Mouse (Mus musculus): ENCODE data around the gene Cyb561d1. TPM values are rescaled to one million over a fixed set of nuclear protein-coding genes. Genes with fewer than 3 reads are reported as not detected.

Gene Cyb561d1
- polyA plus RNA-seq, 1 experiment from 2014 or later, result 1.6 TPM

DNA sequence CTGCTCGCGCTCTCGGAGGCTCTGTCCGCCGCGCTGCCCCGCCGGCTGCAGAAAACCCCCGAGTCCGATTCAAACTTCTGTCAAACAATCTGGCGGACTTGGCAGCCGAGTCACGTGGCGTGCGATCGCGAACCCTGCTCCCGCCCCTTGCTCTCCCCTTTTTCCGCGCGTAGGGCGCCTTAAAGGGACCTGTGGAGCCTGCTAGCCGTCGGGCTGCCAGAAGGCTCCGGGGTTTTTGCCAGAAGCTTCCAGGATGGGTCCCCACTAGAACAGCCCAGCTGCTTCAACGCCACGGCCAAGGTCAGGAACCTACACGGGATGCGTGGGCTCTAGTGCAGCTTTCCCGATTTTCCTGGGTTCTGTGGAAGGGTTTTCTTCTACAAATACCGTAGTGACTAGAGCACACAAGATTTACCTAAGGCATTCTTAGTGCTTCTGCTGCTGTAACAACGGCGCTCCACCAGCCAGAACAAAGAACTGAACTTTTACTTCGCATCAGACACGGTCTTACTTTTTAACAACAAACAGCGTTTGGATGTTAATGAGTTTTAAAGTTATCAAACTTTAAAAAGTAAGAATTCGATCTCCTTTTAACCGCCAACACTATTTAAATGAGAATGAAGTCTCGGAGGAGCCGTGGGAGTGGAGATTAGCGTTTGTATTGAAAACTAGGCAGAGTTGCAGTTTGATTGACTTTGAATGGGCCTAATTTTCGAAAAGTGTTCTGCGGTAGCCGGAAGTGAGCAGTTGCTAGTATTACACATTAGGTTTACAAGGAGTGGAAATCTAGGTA lies 25.7 kb upstream of the Cyb561d1 start, which contains the start of gene Sypl2:
Sypl2 (minus strand) TSS at position 91 of the 793 bp plus-strand sequence.
- ATAC-seq, result peak; percentile 23; the same call in 1 of the 2 replicates
- no peak within 1 kb of the TSS for H3K9ac ChIP-seq (replicated peaks)
- WGBS (ENCODE audit: insufficient replicate concordance), result 5% methylated on average over 44 of the region's 44 CpGs
- peak within 1 kb of the TSS; percentile 75 for H3K4me2 ChIP-seq (ENCODE audit: low read depth, low read length)
- H3K27me3 ChIP-seq (ENCODE audit: insufficient read depth, low read length), result peaks cover 48% of the 10 kb centered on the region
- no peak within 1 kb of the TSS for H3K27ac ChIP-seq (ENCODE audit: low read depth)
- peaks cover 9% of the 10 kb centered on the region for H3K4me1 ChIP-seq (ENCODE audit: insufficient read depth)
- no peaks in the 10 kb centered on the region for H3K9me3 ChIP-seq (ENCODE audit: low read length)
- TF ChIP-seq CTCF (IDR thresholded peaks at IDR 0.05; ENCODE audit: low read depth) (no peak), EP300 (IDR thresholded peaks at IDR 0.05; ENCODE audit: low read depth) (no peak)
- DNase-seq, result peak; percentile 43
- no peaks in the 10 kb centered on the region for H3K36me3 ChIP-seq (replicated peaks; ENCODE audit: insufficient read depth, low read length)
- H3K4me3 ChIP-seq (ENCODE audit: low read depth, low read length), result peak within 1 kb of the TSS; percentile 47

DNA sequence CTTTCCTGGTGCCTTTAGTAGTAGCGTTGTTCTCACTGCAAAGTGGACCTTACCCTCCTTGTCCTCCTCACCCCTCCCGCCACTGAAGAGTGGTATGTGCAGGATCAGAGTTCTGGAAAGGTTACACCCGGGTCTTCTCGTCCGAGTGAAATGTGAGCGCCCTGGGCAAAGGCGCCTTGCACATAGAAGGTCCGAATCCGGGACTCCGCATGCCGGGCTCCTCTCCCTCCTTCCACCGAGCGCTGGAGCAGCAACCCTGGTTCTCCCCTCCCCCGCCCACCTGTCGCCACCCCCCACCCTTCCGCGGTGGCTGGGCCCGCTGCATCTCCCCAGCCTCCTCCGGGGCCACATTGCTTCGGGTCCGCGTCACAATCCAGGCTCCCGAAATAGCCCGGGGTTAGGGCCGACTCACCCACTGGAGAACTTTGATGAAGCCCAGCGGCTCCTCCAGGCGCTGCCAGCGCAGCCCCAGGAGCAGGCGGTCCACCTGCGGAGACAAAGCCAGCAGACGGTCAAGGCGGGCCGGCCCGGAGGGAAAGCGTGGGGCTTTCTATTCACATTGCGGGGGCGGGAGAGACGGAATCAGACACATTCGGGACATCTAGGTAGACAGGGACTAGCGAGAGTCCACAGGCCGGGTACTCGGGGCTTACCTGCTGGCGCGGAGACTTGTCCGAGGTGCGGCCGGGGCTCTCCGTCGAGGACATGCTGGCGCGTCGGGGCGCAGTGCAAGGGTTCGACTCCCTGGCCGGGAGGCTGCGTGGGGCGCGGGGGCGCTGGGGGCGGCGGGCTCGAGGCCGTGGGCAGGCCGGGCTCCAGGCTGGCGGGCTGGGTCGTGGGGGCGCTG lies 24.9 kb upstream of the Cyb561d1 start:
- WGBS (ENCODE audit: insufficient replicate concordance), result 3% methylated on average over 58 of the region's 67 CpGs
- H3K4me1 ChIP-seq (ENCODE audit: insufficient read depth), result peaks cover 9% of the 10 kb centered on the region
- peak overlapping the region; percentile 47 for H3K4me3 ChIP-seq (ENCODE audit: low read depth, low read length)
- H3K27me3 ChIP-seq (ENCODE audit: insufficient read depth, low read length), result peaks cover 48% of the 10 kb centered on the region
- H3K36me3 ChIP-seq (replicated peaks; ENCODE audit: insufficient read depth, low read length), result no peaks in the 10 kb centered on the region
- H3K27ac ChIP-seq (ENCODE audit: low read depth), result no peak overlapping the region
- no peak overlapping the region for H3K9ac ChIP-seq (replicated peaks)
- TF ChIP-seq CTCF (IDR thresholded peaks at IDR 0.05; ENCODE audit: low read depth) (no peak), EP300 (IDR thresholded peaks at IDR 0.05; ENCODE audit: low read depth) (no peak)
- ATAC-seq, result no peak
- H3K9me3 ChIP-seq (ENCODE audit: low read length), result no peaks in the 10 kb centered on the region
- DNase-seq, result no peak
- peak overlapping the region; percentile 75 for H3K4me2 ChIP-seq (ENCODE audit: low read depth, low read length)

DNA sequence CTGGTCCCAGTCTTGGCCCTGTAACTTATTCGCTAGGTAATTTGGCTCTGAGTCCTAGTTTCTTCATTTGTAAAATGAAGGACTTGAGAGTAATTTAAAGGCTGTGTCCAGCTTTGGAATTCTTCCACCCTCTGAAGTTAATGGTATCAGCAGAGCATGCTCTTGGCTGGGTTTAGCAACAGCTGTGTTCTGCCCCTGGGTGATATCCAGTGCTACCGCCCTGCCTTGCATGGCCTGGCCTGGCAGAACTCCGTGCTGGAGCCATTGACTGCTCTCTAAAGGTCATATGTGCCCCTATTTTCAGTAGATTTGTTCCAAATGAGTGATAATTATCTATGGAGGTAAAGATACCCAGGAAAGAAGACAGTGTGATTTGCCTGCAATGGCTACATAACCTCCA lies 19.6 kb upstream of the Cyb561d1 start:
- H3K27me3 ChIP-seq (ENCODE audit: insufficient read depth, low read length), result peaks cover 25% of the 10 kb centered on the region
- TF ChIP-seq EP300 (IDR thresholded peaks at IDR 0.05; ENCODE audit: low read depth), result no peak
- no peak for TF ChIP-seq CTCF (IDR thresholded peaks at IDR 0.05; ENCODE audit: low read depth)
- no peak overlapping the region for H3K27ac ChIP-seq (ENCODE audit: low read depth)
- no peak for ATAC-seq
- no peak overlapping the region for H3K4me3 ChIP-seq (ENCODE audit: low read depth, low read length)
- H3K4me2 ChIP-seq (ENCODE audit: low read depth, low read length), result no peak overlapping the region
- H3K4me1 ChIP-seq (ENCODE audit: insufficient read depth), result no peaks in the 10 kb centered on the region
- 64% methylated on average over 3 of the region's 3 CpGs for WGBS (ENCODE audit: insufficient replicate concordance)
- H3K36me3 ChIP-seq (replicated peaks; ENCODE audit: insufficient read depth, low read length), result no peaks in the 10 kb centered on the region
- no peak for DNase-seq
- H3K9me3 ChIP-seq (ENCODE audit: low read length), result no peaks in the 10 kb centered on the region
- H3K9ac ChIP-seq (replicated peaks), result no peak overlapping the region

DNA sequence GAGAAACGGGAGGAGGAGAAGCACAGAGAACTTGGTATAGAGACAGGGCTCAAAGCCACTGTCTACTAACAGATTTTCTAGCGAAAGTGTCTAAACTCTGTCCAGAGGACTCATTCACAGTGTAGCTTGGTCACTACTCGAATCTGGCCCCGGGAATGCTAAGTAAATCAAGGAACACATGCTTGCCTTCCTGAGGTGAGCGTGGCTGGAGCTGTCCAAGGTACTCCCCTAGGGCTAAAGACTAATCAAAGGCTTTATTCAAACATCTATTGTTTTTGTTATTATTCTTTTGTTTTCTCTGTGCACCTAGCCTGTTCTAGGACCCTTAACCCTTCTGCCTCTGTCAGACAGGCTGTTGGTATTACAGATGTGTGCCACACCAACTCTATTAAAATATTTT lies 13.7 kb upstream of the Cyb561d1 start:
- WGBS (ENCODE audit: insufficient replicate concordance), result 10% methylated on average over 5 of the region's 5 CpGs
- DNase-seq (no peak), ATAC-seq (no peak)
- Histone ChIP-seq H3K9me3 (ENCODE audit: low read length) (no peaks in the 10 kb centered on the region), H3K27me3 (ENCODE audit: insufficient read depth, low read length) (peaks cover 8% of the 10 kb centered on the region; the same call in 1 of the 2 replicates), H3K27ac (ENCODE audit: low read depth) (no peak overlapping the region), H3K4me2 (ENCODE audit: low read depth, low read length) (no peak overlapping the region), H3K9ac (replicated peaks) (no peak overlapping the region), H3K36me3 (replicated peaks; ENCODE audit: insufficient read depth, low read length) (no peaks in the 10 kb centered on the region), H3K4me3 (ENCODE audit: low read depth, low read length) (no peak overlapping the region), H3K4me1 (ENCODE audit: insufficient read depth) (peaks cover 6% of the 10 kb centered on the region)
- TF ChIP-seq CTCF (IDR thresholded peaks at IDR 0.05; ENCODE audit: low read depth) (no peak), EP300 (IDR thresholded peaks at IDR 0.05; ENCODE audit: low read depth) (no peak)

DNA sequence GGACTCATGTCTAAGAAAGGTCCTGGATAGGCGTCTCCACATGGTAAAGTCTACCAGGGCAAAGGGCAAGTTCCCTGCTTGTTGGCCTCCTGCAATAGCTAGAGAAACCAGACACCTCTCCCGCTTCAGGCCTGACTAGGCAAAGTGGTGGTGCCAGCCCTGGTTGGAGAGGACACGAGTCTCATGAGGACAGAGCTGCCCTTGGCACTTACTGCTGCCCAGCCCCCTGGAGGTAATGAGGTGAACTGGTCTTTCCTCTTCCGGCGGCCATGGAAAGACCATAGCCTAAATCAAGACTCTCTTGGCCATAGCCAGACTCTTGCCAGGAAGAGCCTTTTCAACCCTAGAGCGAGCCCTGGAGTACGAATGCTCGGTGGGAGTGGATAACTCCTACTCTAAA lies 11.4 kb upstream of the Cyb561d1 start:
- 78% methylated on average over 8 of the region's 8 CpGs for WGBS (ENCODE audit: insufficient replicate concordance)
- DNase-seq, result no peak
- Histone ChIP-seq H3K9me3 (ENCODE audit: low read length) (no peaks in the 10 kb centered on the region), H3K4me3 (ENCODE audit: low read depth, low read length) (no peak overlapping the region), H3K27me3 (ENCODE audit: insufficient read depth, low read length) (peaks cover 8% of the 10 kb centered on the region; the same call in 1 of the 2 replicates), H3K9ac (replicated peaks) (no peak overlapping the region), H3K27ac (ENCODE audit: low read depth) (no peak overlapping the region), H3K4me2 (ENCODE audit: low read depth, low read length) (no peak overlapping the region), H3K4me1 (ENCODE audit: insufficient read depth) (peaks cover 15% of the 10 kb centered on the region), H3K36me3 (replicated peaks; ENCODE audit: insufficient read depth, low read length) (no peaks in the 10 kb centered on the region)
- peak; percentile 21; the same call in 1 of the 2 replicates for TF ChIP-seq CTCF (IDR thresholded peaks at IDR 0.05; ENCODE audit: low read depth)
- no peak for TF ChIP-seq EP300 (IDR thresholded peaks at IDR 0.05; ENCODE audit: low read depth)
- ATAC-seq, result no peak

DNA sequence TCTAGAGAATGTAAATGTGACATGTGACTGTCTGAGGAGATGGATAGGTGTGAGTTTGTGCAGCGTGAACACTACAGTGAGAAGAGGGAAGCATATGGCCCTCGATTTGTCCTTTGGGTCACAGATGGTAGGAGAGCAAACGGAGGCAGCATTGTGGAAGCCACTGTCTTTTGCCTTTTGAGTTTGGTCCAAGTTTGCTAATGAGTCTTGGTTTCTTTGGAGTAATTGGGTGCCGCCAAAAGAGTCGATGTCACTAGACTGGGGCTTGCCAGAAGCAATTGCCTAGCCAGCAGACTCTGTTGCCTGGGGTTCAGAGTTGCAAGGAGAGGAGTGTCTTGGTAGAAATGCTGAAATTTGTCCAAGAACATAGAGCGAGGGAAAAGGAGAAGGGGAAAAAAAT lies 10.8 kb upstream of the Cyb561d1 start:
- 90% methylated on average over 6 of the region's 6 CpGs for WGBS (ENCODE audit: insufficient replicate concordance)
- no peak for ATAC-seq
- H3K4me1 ChIP-seq (ENCODE audit: insufficient read depth), result peaks cover 15% of the 10 kb centered on the region
- no peak overlapping the region for H3K4me3 ChIP-seq (ENCODE audit: low read depth, low read length)
- DNase-seq, result no peak
- H3K27ac ChIP-seq (ENCODE audit: low read depth), result no peak overlapping the region
- no peaks in the 10 kb centered on the region for H3K36me3 ChIP-seq (replicated peaks; ENCODE audit: insufficient read depth, low read length)
- H3K4me2 ChIP-seq (ENCODE audit: low read depth, low read length), result no peak overlapping the region
- H3K9ac ChIP-seq (replicated peaks), result no peak overlapping the region
- H3K27me3 ChIP-seq (ENCODE audit: insufficient read depth, low read length), result peaks cover 8% of the 10 kb centered on the region; the same call in 1 of the 2 replicates
- H3K9me3 ChIP-seq (ENCODE audit: low read length), result no peaks in the 10 kb centered on the region
- TF ChIP-seq CTCF (IDR thresholded peaks at IDR 0.05; ENCODE audit: low read depth), result no peak
- no peak for TF ChIP-seq EP300 (IDR thresholded peaks at IDR 0.05; ENCODE audit: low read depth)

All from liver, postnatal 0 days (tissue).